Mouse (Mus musculus) right cerebral cortex, adult 18-20 months (tissue): ENCODE data around the gene Llgl2.
"Not testable (repeated sequence)": the region's sequence is repeated elsewhere in the genome, so short reads cannot be mapped to it uniquely, and the experiment has no call there.

Source experiments
- DNase-seq: peaks from one replicate; pipeline ENCODE4 v3.0.0; 2022; ENCODE audit warnings: mixed read lengths

Gene Llgl2

GRCm38 (mm10) chr11:115836656-115837395 is 13.0 kb downstream of the Llgl2 start:
- DNase-seq, result no peak

- no peak for DNase-seq
Observed at GRCm38 (mm10) chr11:115837606-115838345, 13.9 kb downstream of the Llgl2 start.

GRCm38 (mm10) chr11:115838895-115839311 is 15.1 kb downstream of the Llgl2 start:
- no peak for DNase-seq

GRCm38 (mm10) chr11:115839732-115840131 is 15.9 kb downstream of the Llgl2 start:
- no peak for DNase-seq

GRCm38 (mm10) chr11:115841044-115841443 is 17.2 kb downstream of the Llgl2 start:
- DNase-seq, result no peak

GRCm38 (mm10) chr11:115841961-115842550 is 18.2 kb downstream of the Llgl2 start:
- DNase-seq, result no peak

GRCm38 (mm10) chr11:115843141-115843890 is 19.5 kb downstream of the Llgl2 start:
- no peak for DNase-seq

- DNase-seq, result no peak
Observed at GRCm38 (mm10) chr11:115843891-115844239, 20.0 kb downstream of the Llgl2 start.

GRCm38 (mm10) chr11:115844240-115844639 is 20.4 kb downstream of the Llgl2 start:
- DNase-seq, result no peak

- DNase-seq, result no peak
Observed at GRCm38 (mm10) chr11:115845819-115846218, 22.0 kb downstream of the Llgl2 start.

- DNase-seq, result peak; percentile 52
Observed at GRCm38 (mm10) chr11:115854674-115855073, 30.8 kb downstream of the Llgl2 start.

- not testable (repeated sequence) for DNase-seq
Observed at GRCm38 (mm10) chr11:115857146-115857545, 33.3 kb downstream of the Llgl2 start.

- DNase-seq, result no peak
Observed at GRCm38 (mm10) chr11:115857936-115858335, 34.1 kb downstream of the Llgl2 start.

GRCm38 (mm10) chr11:115858354-115858753 is 34.5 kb downstream of the Llgl2 start, which contains the start of gene Myo15b:
Gene Myo15b (plus strand): TSS chr11:115858406.
- no peak for DNase-seq

- peak; percentile 68 for DNase-seq
Observed at GRCm38 (mm10) chr11:115859143-115859945, 35.5 kb downstream of the Llgl2 start.

GRCm38 (mm10) chr11:115863895-115864294 is 40.0 kb downstream of the Llgl2 start:
- DNase-seq, result no peak

GRCm38 (mm10) chr11:115869393-115869792 is 45.5 kb downstream of the Llgl2 start:
- no peak for DNase-seq

GRCm38 (mm10) chr11:115872437-115872836 is 48.6 kb downstream of the Llgl2 start:
- no peak for DNase-seq

GRCm38 (mm10) chr11:115875935-115876334 is 52.1 kb downstream of the Llgl2 start:
- no peak for DNase-seq

- DNase-seq, result no peak
Observed at GRCm38 (mm10) chr11:115876438-115876837, 52.6 kb downstream of the Llgl2 start.

- no peak for DNase-seq
Observed at GRCm38 (mm10) chr11:115877174-115877755, 53.4 kb downstream of the Llgl2 start.

GRCm38 (mm10) chr11:115878071-115878470 is 54.2 kb downstream of the Llgl2 start:
- no peak for DNase-seq
